Mouse (Mus musculus) lung, adult 2 months (tissue): ENCODE data around the gene Vgf. TPM values are rescaled to one million over a fixed set of nuclear protein-coding genes. Genes with fewer than 3 reads are reported as not detected.

ENCODE experiments used
- DNase-seq: peaks from one replicate; pipeline ENCODE4 v3.0.0; 2022
- H3K4me1 ChIP-seq: fragments of 200-500 bp; 2 replicates; pipeline ENCODE4 v1.6.1; 2011; ENCODE audit warnings: low read length; ENCODE audit not compliant: control insufficient read depth, insufficient read depth
- H3K4me3 ChIP-seq: fragments of 200-500 bp; replicated peaks from 2 replicates; pipeline ENCODE3; 2011; ENCODE audit warnings: low read depth, mild to moderate bottlenecking, control low read depth, low read length; ENCODE audit errors: extremely low read depth
- CTCF ChIP-seq: fragments of 200-500 bp; IDR thresholded peaks from 2 replicates; pipeline ENCODE4 v1.5.1; 2011; ENCODE audit warnings: mild to moderate bottlenecking, low read length, control low read depth; ENCODE audit not compliant: insufficient read depth
- POLR2A ChIP-seq: fragments of 200-500 bp; IDR thresholded peaks from 2 replicates; pipeline ENCODE4 v1.6.1; 2011; ENCODE audit warnings: low read depth, mild to moderate bottlenecking, control low read depth, low read length, borderline replicate concordance; ENCODE audit errors: extremely low read depth
- WGBS: fragments of 180-500 bp; shearing (Covaris S2); methylation state at CpG from one replicate; pipeline ENCODE4 v1.1.7; 2018; 5-methylcytosine and 5-hydroxymethylcytosine counted together
- polyA plus RNA-seq: library from polyadenylated mRNA; depleted of rRNA; stranded (reverse); fragments of >200 nt; gene quantifications from 2 replicates; pipeline ENCODE4 v1.2.3, GENCODE M21; 2012

Gene Vgf
- polyA plus RNA-seq, 1 experiment, result not detected

GRCm38 (mm10) chr5:137061809-137062481 is 35.8 kb downstream of the Vgf start:
- no peak overlapping the region for H3K4me3 ChIP-seq

DNA sequence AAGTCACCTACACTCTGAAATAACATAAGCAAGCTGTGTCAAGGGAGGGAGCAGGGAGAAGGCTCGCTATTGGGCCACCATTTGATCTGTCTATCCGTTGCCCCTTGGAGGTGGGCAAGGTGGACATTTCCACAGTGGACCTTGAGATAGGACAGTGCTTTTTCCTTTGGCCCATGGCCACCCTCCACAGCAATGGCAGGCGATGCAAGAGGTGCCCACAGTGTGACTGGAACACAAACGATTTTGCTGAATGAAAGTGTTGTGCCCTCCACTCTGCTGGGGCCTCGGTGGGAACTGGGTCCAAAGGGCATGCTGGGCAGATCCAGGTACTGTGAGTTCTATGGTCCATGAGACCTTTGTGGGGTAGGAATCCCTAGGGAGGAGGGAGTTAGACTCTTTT is 36.4 kb downstream of the Vgf start:
- WGBS, result 83% methylated on average over 5 of the region's 5 CpGs
- Histone ChIP-seq H3K4me1 (no peaks in the 10 kb centered on the region), H3K4me3 (no peak overlapping the region)
- no peak for DNase-seq
- TF ChIP-seq POLR2A, result no peak
- TF ChIP-seq CTCF, result no peak

More at GRCm38 (mm10) chr5:137061809-137062481, 35.8 kb downstream of the Vgf start:
- WGBS, result 14% methylated on average over 12 of the region's 12 CpGs
- DNase-seq, result peak; percentile 56
- no peaks in the 10 kb centered on the region for H3K4me1 ChIP-seq
- no peak for TF ChIP-seq POLR2A
- peak; percentile 68 for TF ChIP-seq CTCF

- Histone ChIP-seq H3K4me3 (no peak overlapping the region), H3K4me1 (no peaks in the 10 kb centered on the region)
- WGBS, result 70% methylated on average over 6 of the region's 6 CpGs
- TF ChIP-seq POLR2A, result no peak
- TF ChIP-seq CTCF, result no peak
- no peak for DNase-seq
Measured at GRCm38 (mm10) chr5:137065454-137065853, 39.3 kb downstream of the Vgf start.

DNA sequence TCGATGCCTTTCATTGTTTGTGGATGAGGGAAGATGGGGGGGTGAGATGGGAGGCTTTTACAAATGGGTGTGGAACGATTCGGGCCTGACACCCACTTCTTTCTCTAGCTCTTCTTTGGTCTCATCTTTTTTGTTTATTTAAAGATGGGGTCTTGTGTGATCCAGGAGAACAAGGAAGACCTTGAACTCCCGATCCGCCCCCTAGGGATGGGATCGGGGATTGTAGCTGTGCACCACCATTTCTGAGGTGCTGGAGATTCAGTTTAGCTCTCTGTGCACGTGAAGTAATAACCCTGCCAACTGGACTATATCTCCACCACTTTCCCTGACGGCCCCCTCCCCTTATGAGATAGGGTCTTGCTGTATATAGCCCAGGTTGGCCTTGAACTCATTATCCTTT is 39.7 kb downstream of the Vgf start:
- TF ChIP-seq POLR2A, result no peak
- no peak for TF ChIP-seq CTCF
- no peak overlapping the region for H3K4me3 ChIP-seq
- 70% methylated on average over 8 of the region's 8 CpGs for WGBS
- no peaks in the 10 kb centered on the region for H3K4me1 ChIP-seq
- no peak for DNase-seq

GRCm38 (mm10) chr5:137068711-137069110 is 42.5 kb downstream of the Vgf start:
- 82% methylated on average over 4 of the region's 4 CpGs for WGBS
- no peak for TF ChIP-seq POLR2A
- TF ChIP-seq CTCF, result no peak
- peaks cover 7% of the 10 kb centered on the region for H3K4me1 ChIP-seq
- H3K4me3 ChIP-seq, result no peak overlapping the region
- no peak for DNase-seq

DNA sequence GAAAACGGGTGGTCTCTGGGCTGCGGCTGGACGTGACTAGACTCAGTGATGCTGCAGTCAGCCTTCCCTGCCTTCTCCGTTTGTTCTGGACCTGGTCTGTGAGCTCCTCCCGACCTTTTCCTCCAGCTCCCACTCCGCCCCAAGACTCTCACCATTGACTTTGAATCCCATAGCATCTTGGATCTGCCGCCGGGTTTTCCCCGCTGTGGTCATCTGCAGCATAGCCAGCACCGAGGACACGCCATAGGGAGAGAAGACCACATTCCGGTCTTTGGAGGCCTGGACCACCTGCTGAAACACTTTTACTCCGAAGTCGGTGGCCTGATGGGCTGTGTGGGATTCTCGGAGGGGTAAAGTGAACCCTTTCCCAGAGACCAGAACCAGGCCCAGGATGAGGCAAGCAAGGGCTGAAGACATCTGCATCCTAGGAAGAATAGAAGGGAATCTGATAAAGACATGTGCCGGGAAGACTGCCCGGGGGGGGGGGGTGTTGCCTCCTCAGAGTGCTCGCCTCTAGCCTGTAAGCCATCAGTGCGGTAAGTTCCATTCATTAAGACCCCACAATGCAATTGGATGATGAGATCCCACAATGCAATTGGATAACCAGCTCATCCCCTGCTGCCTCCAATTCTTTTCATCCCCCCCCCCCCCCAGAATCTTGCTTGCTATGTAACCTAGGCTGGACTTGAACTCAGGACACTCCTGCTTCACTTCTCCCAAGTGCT is 44.9 kb downstream of the Vgf start:
- WGBS, result 83% methylated on average over 19 of the region's 19 CpGs
- TF ChIP-seq CTCF, result no peak
- no peak for TF ChIP-seq POLR2A
- no peak for DNase-seq
- Histone ChIP-seq H3K4me1 (peaks cover 23% of the 10 kb centered on the region), H3K4me3 (peak overlapping the region; percentile 2)

DNA sequence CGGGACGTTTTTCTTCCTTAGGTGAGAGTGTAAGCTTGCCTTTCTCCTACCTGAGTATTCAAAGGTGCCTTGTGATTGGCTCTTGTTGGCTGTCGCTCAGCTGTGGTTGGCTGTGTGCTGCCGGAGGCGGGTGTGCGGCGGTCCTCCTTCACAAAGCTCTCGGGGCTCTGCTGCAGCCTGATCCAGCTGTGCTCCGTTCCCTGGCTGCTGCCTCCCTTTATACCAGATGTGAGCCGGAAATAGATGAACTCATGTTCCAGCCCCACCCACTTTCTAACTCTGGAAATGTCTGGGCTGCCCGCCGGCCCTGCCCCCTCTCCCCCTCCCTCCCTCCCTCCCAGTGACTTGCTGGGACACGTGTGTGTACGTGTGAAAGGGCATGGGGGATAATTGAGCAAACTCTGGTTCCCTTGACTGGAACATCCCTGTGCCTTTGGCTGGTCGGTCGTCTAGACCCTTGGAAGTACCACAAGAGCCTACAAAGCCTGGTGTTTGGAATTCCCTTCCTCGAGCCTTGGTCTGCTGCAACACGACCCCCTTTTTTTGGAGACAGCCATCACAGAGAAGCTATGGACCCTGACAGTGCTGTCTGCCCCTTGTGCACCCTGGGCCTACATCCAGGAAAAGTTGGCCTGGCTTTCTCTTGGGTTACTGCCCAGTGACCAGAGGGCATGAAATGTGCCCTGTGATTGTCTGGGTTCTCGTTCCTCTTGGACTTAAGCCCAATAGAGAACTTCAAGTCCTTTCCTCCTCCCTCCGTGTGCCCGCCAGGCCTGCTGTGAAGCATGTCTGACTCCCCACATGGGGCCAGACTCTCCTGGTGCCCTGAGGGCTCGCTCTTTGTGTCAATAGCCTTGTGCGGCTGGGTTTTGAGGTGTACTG is 46.1 kb downstream of the Vgf start, which contains the start of gene Serpine1:
Gene Serpine1, minus strand, starts transcription at position 190 of the 882 bp plus-strand sequence.
- 4% methylated on average over 23 of the region's 23 CpGs for WGBS
- DNase-seq, result peak; percentile 78
- Histone ChIP-seq H3K4me3 (peak within 1 kb of the TSS; percentile 45), H3K4me1 (peaks cover 32% of the 10 kb centered on the region)
- no peak for TF ChIP-seq CTCF
- peak; percentile 94 for TF ChIP-seq POLR2A

GRCm38 (mm10) chr5:137073141-137073540 is 46.9 kb downstream of the Vgf start:
- whole genome bisulfite sequencing, result 75% methylated on average over 8 of the region's 8 CpGs
- Histone ChIP-seq H3K4me1 (peaks cover 37% of the 10 kb centered on the region), H3K4me3 (no peak overlapping the region)
- no peak for TF ChIP-seq CTCF
- TF ChIP-seq POLR2A, result no peak
- DNase-seq, result no peak

DNA sequence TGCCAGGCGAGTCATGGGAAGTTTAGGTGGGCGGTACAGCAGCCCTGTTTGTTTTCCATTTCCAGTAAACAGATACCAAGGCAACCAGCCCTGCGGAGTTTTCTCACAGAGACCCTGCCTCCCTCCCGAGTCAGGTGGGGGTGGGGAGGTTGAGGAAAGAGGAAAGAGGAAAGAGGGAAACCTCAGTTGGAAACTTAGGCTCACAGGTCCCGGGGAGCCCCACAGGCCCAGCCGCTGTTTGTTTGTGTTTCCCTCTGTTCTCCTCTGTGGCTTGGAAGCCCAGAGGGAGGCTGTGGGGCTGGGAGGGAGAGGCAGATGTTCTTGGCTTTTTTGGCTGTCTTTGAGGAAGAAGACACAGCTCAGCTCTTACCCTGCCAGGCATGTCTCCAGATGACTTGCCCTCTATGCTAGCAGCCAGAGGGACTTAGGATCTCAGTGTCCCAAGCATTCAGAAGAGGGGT is 48.0 kb downstream of the Vgf start:
- DNase-seq, result peak; percentile 28
- H3K4me1 ChIP-seq, result peaks cover 43% of the 10 kb centered on the region
- 13% methylated on average over 6 of the region's 6 CpGs for WGBS
- TF ChIP-seq CTCF, result no peak
- TF ChIP-seq POLR2A, result no peak
- H3K4me3 ChIP-seq, result no peak overlapping the region

- TF ChIP-seq CTCF, result no peak
- no peak for TF ChIP-seq POLR2A
- DNase-seq, result no peak
- WGBS, result 46% methylated on average over 6 of the region's 6 CpGs
- H3K4me3 ChIP-seq, result no peak overlapping the region
- H3K4me1 ChIP-seq, result peaks cover 47% of the 10 kb centered on the region
Measured at GRCm38 (mm10) chr5:137075726-137076125, 49.5 kb downstream of the Vgf start.
